Mouse (Mus musculus): ENCODE data around the gene Dhrs7b. TPM values are rescaled to one million over a fixed set of nuclear protein-coding genes. Genes with fewer than 3 reads are reported as not detected.
"Not testable (repeated sequence)": the region's sequence is repeated elsewhere in the genome, so short reads cannot be mapped to it uniquely, and the experiment has no call there.

Gene Dhrs7b
- polyA plus RNA-seq, 1 experiment = not detected

- Histone ChIP-seq H3K27ac (ENCODE audit: insufficient read depth, low read depth, low read length) (peak overlapping the region; percentile 85), H3K4me1 (ENCODE audit: control insufficient read depth, insufficient read depth, low read length) (peaks cover 9% of the 10 kb centered on the region), H3K4me3 (ENCODE audit: insufficient read depth, low read depth, low read length) (peak overlapping the region; percentile 82)
- WGBS = 2% methylated on average over 11 of the region's 11 CpGs
- TF ChIP-seq POLR2A (IDR thresholded peaks at IDR 0.05; ENCODE audit: insufficient read depth, low read depth, low read length) = no peak
- TF ChIP-seq CTCF (IDR thresholded peaks at IDR 0.05; ENCODE audit: insufficient read depth, low read depth, low read length) = peak; percentile 32; the same call in 1 of the 2 replicates
Observed at GRCm38 (mm10) chr11:60879423-60879822, 49.0 kb downstream of the Dhrs7b start.

GRCm38 (mm10) chr11:60880559-60880958, 50.1 kb downstream of the Dhrs7b start:
- peaks cover 6% of the 10 kb centered on the region; the same call in 1 of the 2 replicates for H3K4me1 ChIP-seq (ENCODE audit: control insufficient read depth, insufficient read depth, low read length)
- H3K27ac ChIP-seq (ENCODE audit: insufficient read depth, low read depth, low read length) = no peak overlapping the region
- TF ChIP-seq CTCF (IDR thresholded peaks at IDR 0.05; ENCODE audit: insufficient read depth, low read depth, low read length) (no peak), POLR2A (IDR thresholded peaks at IDR 0.05; ENCODE audit: insufficient read depth, low read depth, low read length) (no peak)
- 76% methylated on average over 4 of the region's 4 CpGs for WGBS
- H3K4me3 ChIP-seq (ENCODE audit: insufficient read depth, low read depth, low read length) = no peak overlapping the region

GRCm38 (mm10) chr11:60882386-60882785, 52.0 kb downstream of the Dhrs7b start:
- Histone ChIP-seq H3K4me1 (ENCODE audit: control insufficient read depth, insufficient read depth, low read length) (no peaks in the 10 kb centered on the region), H3K4me3 (ENCODE audit: insufficient read depth, low read depth, low read length) (no peak overlapping the region), H3K27ac (ENCODE audit: insufficient read depth, low read depth, low read length) (no peak overlapping the region)
- TF ChIP-seq CTCF (IDR thresholded peaks at IDR 0.05; ENCODE audit: insufficient read depth, low read depth, low read length) = no peak
- no peak for TF ChIP-seq POLR2A (IDR thresholded peaks at IDR 0.05; ENCODE audit: insufficient read depth, low read depth, low read length)
- 79% methylated on average over 3 of the region's 3 CpGs for WGBS

GRCm38 (mm10) chr11:60886986-60887385, 56.6 kb downstream of the Dhrs7b start:
- 92% methylated on average over 3 of the region's 3 CpGs for WGBS
- not testable (repeated sequence) for H3K4me1 ChIP-seq (ENCODE audit: control insufficient read depth, insufficient read depth, low read length)

GRCm38 (mm10) chr11:60889861-60890260, 59.4 kb downstream of the Dhrs7b start:
- no peaks in the 10 kb centered on the region for H3K4me1 ChIP-seq (ENCODE audit: control insufficient read depth, insufficient read depth, low read length)
- no peak overlapping the region for H3K27ac ChIP-seq (ENCODE audit: insufficient read depth, low read depth, low read length)
- H3K4me3 ChIP-seq (ENCODE audit: insufficient read depth, low read depth, low read length) = no peak overlapping the region
- no peak for TF ChIP-seq POLR2A (IDR thresholded peaks at IDR 0.05; ENCODE audit: insufficient read depth, low read depth, low read length)
- no peak for TF ChIP-seq CTCF (IDR thresholded peaks at IDR 0.05; ENCODE audit: insufficient read depth, low read depth, low read length)
- 66% methylated on average over 2 of the region's 2 CpGs for WGBS

More at GRCm38 (mm10) chr11:60886986-60887385, 56.6 kb downstream of the Dhrs7b start:
- not testable (repeated sequence) for H3K27ac ChIP-seq (ENCODE audit: insufficient read depth, low read depth, low read length); H3K4me3 ChIP-seq (ENCODE audit: insufficient read depth, low read depth, low read length)

GRCm38 (mm10) chr11:60890286-60890685, 59.9 kb downstream of the Dhrs7b start:
- no peak for TF ChIP-seq CTCF (IDR thresholded peaks at IDR 0.05; ENCODE audit: insufficient read depth, low read depth, low read length)
- TF ChIP-seq POLR2A (IDR thresholded peaks at IDR 0.05; ENCODE audit: insufficient read depth, low read depth, low read length) = no peak
- no peak overlapping the region for H3K27ac ChIP-seq (ENCODE audit: insufficient read depth, low read depth, low read length)
- WGBS = 76% methylated on average over 6 of the region's 6 CpGs
- H3K4me1 ChIP-seq (ENCODE audit: control insufficient read depth, insufficient read depth, low read length) = no peaks in the 10 kb centered on the region
- no peak overlapping the region for H3K4me3 ChIP-seq (ENCODE audit: insufficient read depth, low read depth, low read length)

GRCm38 (mm10) chr11:60890744-60891143, 60.3 kb downstream of the Dhrs7b start:
- Histone ChIP-seq H3K4me3 (ENCODE audit: insufficient read depth, low read depth, low read length) (no peak overlapping the region), H3K4me1 (ENCODE audit: control insufficient read depth, insufficient read depth, low read length) (no peaks in the 10 kb centered on the region), H3K27ac (ENCODE audit: insufficient read depth, low read depth, low read length) (no peak overlapping the region)
- 66% methylated on average over 3 of the region's 3 CpGs for WGBS
- no peak for TF ChIP-seq CTCF (IDR thresholded peaks at IDR 0.05; ENCODE audit: insufficient read depth, low read depth, low read length)

- H3K4me1 ChIP-seq (ENCODE audit: control insufficient read depth, insufficient read depth, low read length) = no peaks in the 10 kb centered on the region
- TF ChIP-seq CTCF (IDR thresholded peaks at IDR 0.05; ENCODE audit: insufficient read depth, low read depth, low read length) (no peak), POLR2A (IDR thresholded peaks at IDR 0.05; ENCODE audit: insufficient read depth, low read depth, low read length) (no peak)
Observed at GRCm38 (mm10) chr11:60895915-60896314, 65.5 kb downstream of the Dhrs7b start.

GRCm38 (mm10) chr11:60902001-60902400, 71.6 kb downstream of the Dhrs7b start:
- Histone ChIP-seq H3K4me3 (ENCODE audit: insufficient read depth, low read depth, low read length) (no peak overlapping the region), H3K4me1 (ENCODE audit: control insufficient read depth, insufficient read depth, low read length) (no peaks in the 10 kb centered on the region), H3K27ac (ENCODE audit: insufficient read depth, low read depth, low read length) (no peak overlapping the region)
- WGBS = 77% methylated on average over 7 of the region's 7 CpGs
- TF ChIP-seq CTCF (IDR thresholded peaks at IDR 0.05; ENCODE audit: insufficient read depth, low read depth, low read length) = no peak

More at GRCm38 (mm10) chr11:60895915-60896314, 65.5 kb downstream of the Dhrs7b start:
- Histone ChIP-seq H3K27ac (ENCODE audit: insufficient read depth, low read depth, low read length) (no peak overlapping the region), H3K4me3 (ENCODE audit: insufficient read depth, low read depth, low read length) (no peak overlapping the region)
- WGBS = 18% methylated on average over 4 of the region's 4 CpGs

GRCm38 (mm10) chr11:60902486-60902885, 72.1 kb downstream of the Dhrs7b start:
- 77% methylated on average over 4 of the region's 4 CpGs for WGBS
- no peak for TF ChIP-seq POLR2A (IDR thresholded peaks at IDR 0.05; ENCODE audit: insufficient read depth, low read depth, low read length)
- TF ChIP-seq CTCF (IDR thresholded peaks at IDR 0.05; ENCODE audit: insufficient read depth, low read depth, low read length) = no peak
- Histone ChIP-seq H3K4me3 (ENCODE audit: insufficient read depth, low read depth, low read length) (no peak overlapping the region), H3K27ac (ENCODE audit: insufficient read depth, low read depth, low read length) (no peak overlapping the region), H3K4me1 (ENCODE audit: control insufficient read depth, insufficient read depth, low read length) (no peaks in the 10 kb centered on the region)
